Mouse (Mus musculus): ENCODE results near the gene Ttyh1.
A peak's percentile ranks its signal among the peaks of the same experiment; 100 is the strongest.

Ttyh1 gene

DNA sequence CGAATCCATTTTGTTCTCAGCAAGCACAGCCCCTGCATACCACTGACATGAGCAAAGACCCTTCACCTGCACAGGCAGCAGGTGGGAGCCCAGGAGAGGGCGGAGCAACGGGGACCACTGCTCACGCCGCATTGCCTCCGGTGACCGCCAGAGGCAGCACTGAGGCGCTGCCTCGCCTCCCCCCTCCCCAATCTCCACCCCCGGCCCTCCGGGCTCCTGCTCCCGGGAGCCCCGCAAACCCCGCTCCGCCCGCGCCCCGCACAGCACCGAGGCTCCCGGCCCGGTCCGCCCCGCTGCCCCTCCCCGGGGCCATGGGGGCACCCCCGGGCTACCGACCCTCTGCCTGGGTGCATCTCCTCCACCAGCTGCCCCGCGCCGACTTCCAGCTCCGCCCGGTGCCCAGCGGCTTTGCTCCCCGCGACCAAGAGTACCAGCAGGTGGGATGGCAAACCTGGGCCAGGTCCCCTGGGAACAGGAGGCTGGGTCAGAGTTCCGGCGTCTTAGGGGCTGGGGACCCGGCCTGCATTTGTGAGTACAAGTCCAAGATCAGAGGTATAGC lies at the start of gene Ttyh1:
Ttyh1 (plus strand) TSS at position 65 of the 559 bp plus-strand sequence.
- peak in 1 of 2 experiments; percentile 41 for DNase-seq

DNA sequence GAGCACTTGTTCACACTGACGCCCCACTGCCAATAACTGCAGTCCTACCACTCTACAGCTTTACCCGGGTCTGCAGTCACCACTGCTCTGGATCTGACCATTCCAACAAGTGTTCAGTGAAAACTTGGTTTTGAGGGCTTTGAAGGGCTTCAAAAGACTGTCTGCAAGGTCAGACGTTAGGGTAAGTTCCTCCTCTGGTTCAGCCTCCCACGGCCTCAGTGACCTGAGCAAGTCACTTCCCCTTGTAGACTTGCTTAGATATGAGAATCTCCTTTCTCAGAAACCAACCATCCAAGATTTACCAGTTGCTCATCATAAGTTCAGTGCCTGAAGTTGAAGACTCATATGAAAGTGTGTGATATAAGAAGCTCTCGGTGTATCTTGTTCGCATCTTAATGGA lies 48.1 kb upstream of the Ttyh1 start:
- no peak for DNase-seq

DNA sequence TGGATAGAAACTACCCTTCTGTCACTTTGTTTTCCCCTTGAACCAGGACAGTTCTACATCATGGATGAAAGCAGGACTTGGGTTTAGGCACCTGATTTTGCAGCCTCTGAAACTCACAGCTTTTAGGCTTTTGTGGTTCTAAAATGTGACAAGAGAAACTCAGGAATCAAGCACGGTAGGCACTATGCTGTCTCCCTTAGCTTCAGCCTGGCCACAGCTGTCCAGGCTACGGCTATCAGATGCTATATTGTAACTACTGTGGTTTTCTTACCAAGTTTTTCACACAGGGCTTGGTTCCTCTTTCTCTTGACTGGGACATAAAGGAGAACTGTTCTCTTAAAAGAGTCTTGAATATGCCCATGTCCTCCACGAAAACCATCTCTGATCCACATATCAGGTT lies 46.1 kb upstream of the Ttyh1 start:
- DNase-seq, result no peak

GRCm38 (mm10) chr7:4079511-4079910 lies 39.7 kb upstream of the Ttyh1 start:
- DNase-seq, result no peak

DNA sequence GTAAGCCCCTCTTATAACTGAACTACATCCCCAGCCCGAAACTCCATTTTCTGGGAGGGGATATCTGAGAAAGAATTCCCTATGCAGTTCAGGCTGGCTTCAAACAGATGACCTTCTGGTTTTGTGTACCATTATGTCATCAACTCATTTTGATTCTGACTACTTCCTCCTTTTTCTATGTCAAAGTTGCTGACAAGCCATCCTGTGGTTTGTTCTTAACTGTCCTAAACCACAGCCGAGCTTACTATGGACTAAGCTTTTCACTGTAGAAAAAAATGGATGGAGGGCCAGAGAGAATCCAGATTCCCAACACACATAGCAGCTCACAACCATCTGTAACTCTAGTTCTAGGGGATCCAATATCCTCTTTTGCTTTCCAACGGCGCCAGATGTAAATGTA lies 38.7 kb upstream of the Ttyh1 start:
- no peak for DNase-seq

- peak in 1 of 2 experiments; percentile 7 for DNase-seq
These were observed 37.5 kb upstream of the Ttyh1 start for GRCm38 (mm10) chr7:4081706-4082105.

- DNase-seq, result peak; percentile 17 to 24
These were observed 36.4 kb upstream of the Ttyh1 start for GRCm38 (mm10) chr7:4082804-4083203.

DNA sequence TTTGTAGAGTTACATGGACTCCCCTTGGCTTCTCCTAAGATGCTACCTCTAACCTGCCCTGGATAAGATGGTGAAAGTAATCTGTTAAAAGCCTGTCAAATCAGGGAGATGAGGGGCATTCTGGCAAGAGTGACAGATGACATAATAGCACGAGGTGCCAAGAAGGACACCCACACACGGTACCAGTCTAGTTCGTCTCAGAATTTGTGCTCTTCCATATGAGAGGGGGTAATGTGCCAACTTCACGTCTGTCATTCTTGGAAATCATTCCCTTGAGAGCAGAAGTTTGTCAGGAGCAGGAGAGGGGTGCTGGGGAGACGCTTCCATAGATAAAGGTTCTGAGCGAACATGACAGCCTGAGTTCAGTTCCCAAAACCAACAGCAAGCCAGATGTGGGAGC lies 35.0 kb upstream of the Ttyh1 start:
- no peak for DNase-seq

DNA sequence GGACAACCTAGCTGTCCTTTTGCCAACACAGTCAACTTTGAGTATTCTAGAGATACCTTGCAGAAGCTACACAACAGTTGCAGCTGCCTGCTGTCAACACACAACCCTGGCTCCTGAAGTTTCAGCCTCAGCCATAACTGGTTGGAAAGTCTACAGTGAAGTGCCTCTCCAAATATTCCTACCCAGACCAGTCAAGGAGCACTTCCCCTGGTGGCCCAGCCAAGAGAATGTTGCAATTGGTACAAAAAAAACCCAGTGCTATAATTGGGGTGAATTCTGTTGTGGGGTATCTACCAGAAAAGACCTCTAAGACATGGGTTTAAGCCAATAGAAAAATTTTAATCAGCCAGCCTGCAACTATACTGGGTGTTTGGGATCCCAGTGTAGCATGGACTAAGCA lies 33.6 kb upstream of the Ttyh1 start:
- DNase-seq, result no peak

DNA sequence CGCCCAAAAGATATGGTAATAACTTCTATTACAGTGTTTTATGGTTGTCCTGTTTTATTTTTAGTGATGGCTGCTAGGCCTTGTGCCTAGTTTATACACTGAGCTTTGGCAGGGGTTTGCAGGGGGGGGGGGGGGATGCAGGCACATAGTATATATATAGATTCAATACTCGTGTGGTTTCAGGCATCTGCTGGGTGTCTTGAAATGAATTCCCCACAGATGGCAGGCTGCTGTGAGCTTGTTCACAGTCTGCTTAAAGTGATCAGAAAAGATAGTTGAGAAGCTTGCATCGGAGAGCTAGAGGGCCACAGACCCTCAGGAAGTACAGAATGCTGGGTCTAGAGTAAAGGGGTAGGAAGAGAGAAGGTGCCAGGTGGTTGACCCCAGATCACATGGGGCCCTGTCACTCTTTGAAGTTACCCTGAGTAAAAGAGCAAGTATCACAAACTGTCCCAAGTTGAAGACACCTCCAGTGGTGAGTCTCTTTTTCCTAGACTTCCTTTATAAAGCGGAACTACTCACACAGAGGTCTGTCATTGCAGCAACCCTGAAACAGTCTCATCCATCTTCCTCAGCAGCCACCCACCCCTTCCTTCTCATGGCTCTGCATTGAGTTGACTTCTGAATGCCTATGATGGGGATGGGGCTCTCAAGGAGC lies 31.8 kb upstream of the Ttyh1 start:
- DNase-seq, result no peak

DNA sequence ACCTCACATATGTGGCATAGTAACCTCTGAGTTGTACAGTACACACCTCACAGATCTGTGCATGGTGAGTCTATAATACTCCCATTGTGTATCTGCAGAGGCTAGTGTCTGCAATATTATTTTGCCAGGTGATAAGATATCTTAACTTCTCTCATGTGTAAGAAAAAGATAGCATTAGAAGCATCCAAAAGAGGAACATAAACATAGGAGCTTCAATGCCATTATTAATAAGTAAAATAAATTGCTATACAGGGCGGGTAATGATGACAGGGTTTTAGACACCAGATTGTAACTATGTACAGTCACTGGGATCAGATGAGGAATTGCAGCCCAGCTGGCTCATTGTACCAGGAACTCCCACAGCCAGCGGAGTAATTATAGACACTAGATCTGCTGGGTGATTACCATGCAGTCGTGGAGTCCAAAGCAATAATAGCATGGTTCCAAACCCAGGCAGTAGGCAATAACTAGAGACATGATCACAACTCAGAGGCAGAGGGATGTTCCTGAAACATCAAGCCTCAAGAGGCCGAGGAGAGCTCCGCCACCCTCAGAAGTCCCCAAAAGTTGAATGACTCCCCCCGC lies 31.2 kb upstream of the Ttyh1 start:
- DNase-seq, result no peak

DNA sequence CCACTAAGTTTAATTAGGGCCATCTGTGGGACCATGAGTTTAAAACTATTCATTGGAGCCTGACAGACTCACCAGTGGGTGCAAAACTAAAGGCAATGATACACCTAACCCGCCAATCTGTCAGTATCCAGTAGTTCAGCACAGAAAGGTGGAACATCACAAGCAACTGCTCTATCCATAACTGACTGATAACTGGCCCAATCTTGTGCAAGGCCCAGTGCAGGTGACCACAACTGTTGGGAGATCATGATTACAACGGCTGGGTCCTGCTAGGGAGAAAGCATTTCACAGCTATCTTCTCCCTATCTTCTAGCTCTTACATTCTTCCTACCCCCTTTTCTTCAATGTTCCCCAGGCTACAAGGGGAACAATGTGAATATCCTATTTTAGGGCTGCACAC lies 30.5 kb upstream of the Ttyh1 start:
- DNase-seq, result no peak

GRCm38 (mm10) chr7:4091170-4091569 lies 28.0 kb upstream of the Ttyh1 start:
- DNase-seq, result no peak

DNA sequence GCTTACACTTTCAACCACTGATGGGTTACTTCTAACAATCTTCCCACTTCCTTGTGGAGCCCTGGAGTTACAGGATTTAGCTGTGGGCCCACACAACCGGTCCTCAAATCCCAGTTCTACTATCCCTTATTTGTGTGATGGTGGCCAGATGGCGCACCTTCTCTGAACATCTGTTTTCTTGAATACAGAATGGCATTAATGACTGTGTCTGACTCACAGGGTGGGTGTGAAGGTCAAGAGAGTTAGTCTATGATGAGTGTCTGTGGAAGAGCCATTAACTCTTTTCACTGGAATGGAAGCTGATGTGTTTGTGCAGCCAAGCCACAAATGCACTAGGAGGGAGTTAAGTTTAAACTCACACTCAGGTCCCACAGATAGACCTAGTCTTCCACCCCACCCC lies 20.9 kb upstream of the Ttyh1 start:
- DNase-seq, result no peak

GRCm38 (mm10) chr7:4098832-4099231 lies 20.4 kb upstream of the Ttyh1 start:
- no peak for DNase-seq

- DNase-seq, result no peak
These were observed 18.1 kb upstream of the Ttyh1 start for GRCm38 (mm10) chr7:4101144-4101543.

DNA sequence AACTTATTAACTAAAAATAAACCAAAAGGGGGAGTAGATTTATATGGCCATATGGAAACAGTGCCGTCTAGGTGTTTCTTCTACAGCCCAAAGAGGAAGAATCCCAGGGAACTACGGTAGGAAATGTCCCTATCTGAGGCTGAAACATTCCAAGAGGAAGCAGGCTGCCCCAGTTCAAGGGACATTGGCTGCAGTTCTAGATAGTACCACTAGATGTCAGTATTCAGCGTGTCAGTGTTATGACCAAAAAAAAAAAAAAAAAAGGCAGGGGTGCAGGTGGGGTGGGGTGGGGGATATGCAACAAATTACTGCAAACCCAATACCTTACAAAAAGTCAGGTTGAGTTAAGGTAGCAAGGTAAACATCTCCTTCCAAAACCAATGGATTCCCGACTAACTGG lies 15.8 kb upstream of the Ttyh1 start:
- DNase-seq, result peak; percentile 34 to 48

DNA sequence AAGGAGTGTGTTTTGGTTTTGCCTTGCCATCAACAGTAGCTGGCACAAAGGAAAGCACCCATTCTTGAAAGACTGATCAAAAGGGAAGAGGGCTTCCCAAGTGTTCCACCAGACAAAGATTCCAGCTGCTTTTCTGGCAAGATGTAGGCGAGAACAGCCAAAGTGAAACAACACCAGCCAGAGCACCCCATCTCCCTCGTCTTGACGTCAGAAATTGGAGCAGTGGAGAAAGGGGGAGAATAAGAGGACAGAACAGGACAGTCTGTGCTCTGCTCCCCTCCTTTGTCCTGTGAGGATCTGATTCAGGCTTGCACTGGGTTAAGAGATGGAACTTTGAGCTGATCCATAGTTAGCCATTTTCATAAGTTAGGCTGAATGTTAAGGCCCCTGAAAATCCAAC lies 7.4 kb upstream of the Ttyh1 start:
- no peak for DNase-seq

DNA sequence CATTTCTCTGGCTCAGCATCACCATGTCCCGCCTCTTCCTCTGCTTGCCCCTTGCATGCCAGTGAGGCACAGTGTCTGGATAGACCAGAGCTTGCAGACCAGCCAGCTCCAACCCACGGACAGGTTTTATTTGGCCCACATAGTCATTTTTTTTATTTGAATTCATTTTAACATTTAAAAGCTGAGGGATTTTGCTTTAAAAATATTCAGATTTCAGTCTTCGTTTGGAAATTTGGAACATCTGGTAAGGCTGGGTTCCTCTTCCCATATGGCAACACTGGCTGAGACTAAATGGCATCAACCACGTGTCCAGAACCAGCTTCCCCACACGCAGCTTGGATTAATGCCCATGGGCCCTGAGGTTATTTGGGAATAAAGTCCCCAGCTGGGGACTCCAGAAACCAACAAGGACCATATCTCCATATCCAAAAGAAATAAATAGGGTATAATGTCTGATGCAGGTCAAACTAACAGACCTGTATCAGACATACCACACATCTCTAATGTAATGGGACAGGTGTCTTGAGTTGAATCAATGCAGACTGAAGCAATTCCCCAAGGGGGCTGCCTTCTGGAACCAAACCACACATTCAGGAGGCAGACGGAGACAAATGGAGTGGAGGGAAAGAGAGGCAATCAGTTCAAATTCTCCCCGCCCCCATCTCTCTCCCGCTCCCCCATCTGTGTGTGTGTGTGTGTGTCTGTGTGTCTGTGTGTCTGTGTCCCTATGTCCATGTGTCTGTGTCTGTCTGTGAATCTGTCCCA lies 2.0 kb upstream of the Ttyh1 start:
- DNase-seq, result no peak

DNA sequence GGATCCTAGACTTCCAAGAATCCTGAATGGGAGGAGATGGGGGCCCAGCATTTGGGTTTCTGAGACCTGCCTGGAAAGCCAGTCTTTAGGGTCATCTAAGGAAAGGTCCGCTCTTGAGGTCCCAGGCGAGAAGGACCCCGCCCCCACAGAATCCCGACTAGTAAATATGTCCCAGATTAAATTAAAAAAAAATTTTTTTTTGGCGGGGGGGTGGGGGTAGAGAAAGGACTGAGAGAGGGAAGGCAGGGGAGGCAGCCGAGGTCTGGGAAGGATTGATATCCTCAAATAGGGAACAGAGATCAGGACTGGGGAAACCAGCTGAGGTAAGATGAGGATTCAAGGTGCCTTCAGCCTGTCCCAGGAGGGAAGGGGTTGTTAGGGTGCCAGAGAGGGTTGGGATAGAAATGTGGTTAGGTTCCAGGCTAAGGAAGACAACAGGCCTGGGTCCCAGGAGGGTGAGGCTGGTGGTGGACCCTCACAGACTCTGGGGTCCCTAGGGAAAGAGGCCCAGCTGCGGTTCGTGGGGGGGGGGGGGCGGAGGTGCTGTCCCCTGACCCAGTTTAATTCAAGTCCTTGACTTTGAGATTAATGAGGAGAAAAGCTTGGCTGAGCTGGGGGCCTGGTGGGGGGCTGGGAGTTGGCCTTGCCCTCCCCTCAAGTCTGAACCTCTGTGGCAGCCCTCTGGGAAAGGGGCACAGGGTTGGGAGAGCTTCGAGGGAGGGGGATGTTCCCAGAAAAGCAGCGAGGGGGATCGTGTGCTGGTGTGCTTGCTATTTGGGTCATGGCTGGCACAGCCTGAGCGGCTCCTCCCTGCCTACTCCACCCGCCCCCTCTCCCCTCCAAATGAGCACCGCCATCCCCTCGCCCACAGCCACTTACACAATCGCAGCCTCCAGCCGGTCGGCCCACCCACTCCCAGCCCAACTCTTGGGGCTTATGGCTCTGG lies 1.0 kb downstream of the Ttyh1 start:
- DNase-seq, result no peak

DNA sequence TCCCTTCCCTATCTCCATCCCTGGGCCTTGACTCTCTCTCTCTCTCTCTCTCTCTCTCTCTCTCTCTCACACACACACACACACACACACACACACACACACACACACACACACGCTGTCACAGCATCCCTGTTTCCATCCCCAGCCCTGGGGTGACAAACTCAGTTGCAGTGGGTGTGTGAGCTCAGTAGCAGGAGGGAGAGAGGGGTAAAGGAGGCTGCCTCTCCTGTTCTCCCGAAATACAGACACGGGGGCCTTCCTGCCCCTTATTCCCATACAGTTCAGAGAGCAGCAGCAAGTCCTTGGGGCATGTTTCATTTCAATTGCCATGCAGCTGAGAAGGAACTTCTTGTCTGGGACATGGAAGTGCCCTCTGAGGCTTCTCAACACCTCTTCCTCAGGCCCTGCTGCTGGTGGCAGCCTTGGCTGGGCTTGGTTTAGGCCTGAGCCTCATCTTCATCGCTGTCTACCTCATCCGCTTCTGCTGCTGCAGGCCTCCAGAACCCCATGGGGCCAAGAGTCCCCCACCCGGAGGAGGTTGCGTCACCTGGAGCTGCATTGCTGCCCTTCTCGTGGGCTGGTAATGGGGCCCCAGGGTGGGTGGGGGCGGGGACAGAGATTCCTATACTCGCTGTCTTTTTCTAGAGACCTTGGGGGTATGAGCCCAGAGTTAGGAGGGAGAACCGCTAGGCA lies 3.0 kb downstream of the Ttyh1 start:
- no peak for DNase-seq

DNA sequence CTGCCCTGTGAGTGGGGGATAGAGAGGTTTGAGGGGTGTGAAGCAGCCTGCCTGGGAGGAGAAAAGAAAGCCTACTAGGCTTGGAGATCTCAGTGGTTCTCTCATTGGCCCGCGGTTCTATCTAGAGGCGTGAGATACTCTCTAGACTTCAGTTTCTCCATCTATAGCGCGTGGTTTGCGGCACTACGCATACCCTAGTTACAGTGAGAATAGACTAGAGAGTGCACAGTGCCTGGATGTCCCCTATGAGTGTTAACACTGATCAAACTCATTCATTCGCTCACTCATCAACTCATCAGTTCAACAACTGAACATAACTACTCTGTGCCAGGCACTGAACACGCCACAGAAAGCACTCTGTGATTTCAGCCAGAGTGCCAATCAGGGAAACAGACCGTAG lies 3.6 kb downstream of the Ttyh1 start:
- DNase-seq, result no peak

All from kidney, postnatal 36 days (tissue).